Mouse (Mus musculus) CH12F3 (cell line): Measurements from ENCODE around the gene Fhl4.

Experiments
- in situ Hi-C: fragments of 300-500 bp; cut with MboI; formaldehyde crosslinking; loops from 2 replicates; pipeline ENCODE4 v1.14.3; 2020; ENCODE audit warnings: low sequenced_read_pairs

Fhl4 gene

DNA sequence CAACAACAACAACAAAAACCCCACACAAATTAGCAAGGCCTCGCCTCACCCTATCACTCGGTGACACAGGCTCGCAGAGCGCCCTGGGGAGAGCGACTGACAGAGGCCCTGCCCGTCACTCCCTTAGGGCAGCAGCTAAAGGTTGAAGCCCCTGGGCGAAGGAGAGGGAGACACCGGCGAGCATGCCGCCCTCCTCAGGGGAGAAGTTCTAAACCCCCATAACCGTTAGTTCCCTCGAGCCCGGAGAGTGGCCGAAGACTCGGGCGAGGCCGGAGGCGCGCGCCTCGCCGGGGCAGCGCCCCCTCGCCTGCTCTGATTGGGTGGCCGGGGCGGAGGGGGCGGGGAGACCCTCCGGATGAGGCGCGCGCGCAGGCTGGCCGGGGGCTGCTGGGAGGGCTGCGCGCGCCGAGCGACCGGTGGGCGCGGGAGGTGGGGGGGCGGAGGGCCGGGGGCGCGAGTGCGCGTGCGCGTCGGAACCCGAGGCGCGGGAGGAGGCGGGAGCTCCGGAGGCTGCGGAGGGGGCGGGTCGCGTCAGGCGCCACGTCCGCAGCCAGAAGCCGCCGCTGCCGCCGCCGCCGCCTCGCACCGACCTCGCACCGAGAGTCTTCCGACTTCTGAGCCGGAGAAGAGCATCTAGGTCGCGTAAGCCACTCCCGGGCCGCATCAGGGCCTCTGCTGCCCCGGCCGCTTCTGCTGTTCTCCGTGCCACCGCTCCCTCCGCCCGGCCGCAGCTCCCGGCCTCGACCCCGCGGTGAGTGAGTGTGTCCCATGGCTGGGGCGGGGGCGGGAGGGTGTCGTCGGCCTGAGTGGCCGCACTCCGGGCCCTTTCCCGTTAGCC lies at the start of gene Fhl4, which contains the start of gene Tmem263:
TSS of gene Fhl4 (minus strand) at position 249 of the 838 bp plus-strand sequence.
TSS of gene Tmem263 (plus strand) at position 381 of the 838 bp plus-strand sequence.
- in situ Hi-C loops = no loop called here

DNA sequence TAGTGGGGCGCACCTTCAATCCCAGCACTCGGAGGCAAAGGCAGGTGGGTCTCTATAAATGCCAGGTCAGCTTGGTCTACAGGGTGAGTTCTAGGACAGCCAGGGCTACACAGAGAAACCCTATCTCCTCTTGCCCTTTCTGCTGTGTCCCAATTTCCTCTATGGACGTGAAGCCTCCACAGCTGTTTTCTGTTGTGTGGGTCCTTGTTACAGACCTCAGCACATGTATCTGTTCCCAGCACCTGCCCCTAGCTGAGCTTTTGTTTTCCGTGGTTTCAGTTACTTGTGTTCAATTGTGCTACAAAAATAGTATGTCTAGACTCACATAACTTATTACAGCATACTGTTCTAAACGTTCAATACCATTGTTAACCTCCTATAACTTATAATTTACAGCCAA lies 46.9 kb upstream of the Fhl4 start:
- in situ Hi-C loops = no loop called here

DNA sequence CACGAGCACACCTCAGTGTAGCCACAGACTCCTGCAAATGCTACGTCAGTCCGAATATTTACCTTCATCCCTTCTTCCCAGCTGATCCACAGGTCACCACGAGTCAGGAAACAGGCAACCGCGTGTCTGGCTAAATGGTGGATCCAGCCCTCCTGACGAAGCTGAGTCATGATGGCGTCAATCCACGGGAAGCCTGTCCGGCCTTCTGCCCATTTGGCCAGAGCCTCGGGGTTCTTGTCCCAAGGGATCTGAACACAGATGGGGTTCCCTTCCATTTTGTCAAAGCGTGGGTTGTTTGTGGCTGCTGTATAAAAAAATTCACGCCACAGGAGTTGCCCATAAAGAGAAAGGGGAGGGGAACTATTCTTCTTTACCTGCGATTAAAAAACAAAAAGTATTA lies 44.0 kb upstream of the Fhl4 start:
- in situ Hi-C loops = no loop called here

DNA sequence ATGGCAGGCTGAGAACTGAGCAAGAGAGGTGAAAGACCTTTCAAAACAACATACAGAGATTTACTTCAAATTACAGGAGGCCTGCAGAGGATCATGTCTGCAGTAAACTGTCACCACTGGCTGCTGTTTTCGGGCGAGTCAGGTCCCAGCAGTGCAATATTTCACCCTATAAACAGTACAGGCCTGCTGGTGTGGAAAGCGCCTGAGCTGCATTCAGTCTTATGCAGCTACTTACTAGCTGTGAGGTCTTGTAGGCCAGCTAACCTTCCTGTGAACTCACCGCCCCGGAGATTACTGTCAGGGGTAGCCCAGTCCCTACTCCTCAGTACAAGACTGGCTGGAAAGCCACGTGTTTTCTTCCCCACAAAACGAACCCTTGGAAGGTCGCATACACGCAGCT lies 39.2 kb upstream of the Fhl4 start:
- in situ Hi-C loops = no loop called here

DNA sequence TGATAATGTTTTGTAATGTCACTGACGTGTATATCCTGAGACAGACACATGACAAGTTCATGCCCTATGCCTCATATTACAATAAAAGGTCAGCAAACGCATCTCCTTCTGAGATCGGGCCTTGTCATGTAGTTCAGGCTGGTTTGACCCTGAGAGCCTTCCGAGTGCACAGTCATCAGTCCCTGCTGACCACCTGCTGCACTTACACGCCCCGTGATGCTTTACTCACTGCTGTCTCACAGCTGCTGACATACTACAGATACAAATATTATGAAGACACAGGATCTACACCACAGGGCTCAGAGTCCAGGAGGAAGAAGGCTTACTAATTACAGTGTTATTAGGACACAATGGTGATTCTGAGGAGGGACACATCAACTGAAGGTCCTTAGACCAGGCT lies 34.3 kb upstream of the Fhl4 start:
- in situ Hi-C loops = no loop called here

DNA sequence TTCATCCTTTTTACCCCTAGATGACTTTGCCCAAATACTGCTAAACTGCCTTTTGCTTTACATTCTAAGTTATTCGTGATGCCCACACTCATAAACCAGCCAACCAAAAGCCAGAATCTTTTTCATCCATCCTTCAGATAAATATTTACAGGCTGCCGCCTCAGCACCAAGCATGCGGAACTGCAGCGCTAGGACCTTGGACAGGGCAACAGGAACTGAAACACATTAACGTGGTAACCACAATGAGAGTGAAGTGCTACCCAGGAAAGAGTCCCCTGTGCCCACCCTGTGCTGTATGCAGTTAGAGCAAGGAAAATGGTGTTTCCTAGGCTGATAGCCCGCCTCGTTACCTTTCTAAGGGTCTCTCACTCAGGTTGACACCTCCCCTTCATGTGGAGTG lies 26.2 kb upstream of the Fhl4 start:
- in situ Hi-C loops = no loop called here

DNA sequence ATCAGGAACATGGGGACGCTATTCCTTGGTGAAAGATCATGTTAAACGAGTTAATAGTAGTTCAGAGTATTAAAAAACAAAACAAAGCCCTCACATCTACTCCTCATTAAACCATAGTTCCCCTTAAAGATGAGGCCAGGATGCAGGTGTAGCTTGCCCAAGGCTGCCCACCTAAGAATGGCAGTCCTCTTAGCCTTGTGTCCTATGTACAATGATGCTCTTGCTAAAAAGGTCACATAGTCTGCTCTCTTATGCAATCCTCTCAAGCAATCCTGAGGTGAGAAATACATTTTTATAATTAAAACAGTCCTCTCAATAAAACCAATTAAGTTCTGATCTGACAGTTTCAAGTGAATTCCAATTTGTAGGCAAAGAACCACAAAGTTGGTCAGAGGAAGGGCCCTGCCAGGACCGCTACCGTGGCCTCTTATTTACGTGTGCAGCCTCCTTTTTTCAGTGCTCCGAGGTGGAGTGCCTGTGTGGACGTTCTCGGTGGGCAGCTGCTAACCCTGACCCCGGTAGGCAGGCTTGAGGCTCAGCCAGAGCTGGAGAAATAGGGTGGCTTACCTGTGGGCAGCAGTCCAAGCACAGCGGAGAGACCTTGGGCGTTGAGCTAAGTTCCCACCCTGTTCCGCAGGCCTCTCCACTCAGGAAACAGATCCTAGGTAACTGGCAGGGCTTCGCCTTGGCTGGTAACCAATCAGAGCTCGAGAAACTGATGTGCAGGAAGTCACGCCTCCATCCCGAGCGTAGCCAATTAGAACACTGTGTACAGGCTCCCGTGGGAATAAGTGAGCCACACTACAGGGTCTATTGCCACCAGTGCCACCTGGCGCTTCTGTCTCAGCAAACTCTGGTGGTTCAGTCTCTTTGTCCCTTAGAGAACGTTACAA lies 25.3 kb upstream of the Fhl4 start, which contains the start of gene Mterf2:
TSS of gene Mterf2 (minus strand) at position 633 of the 893 bp plus-strand sequence.
- in situ Hi-C loops = no loop called here

DNA sequence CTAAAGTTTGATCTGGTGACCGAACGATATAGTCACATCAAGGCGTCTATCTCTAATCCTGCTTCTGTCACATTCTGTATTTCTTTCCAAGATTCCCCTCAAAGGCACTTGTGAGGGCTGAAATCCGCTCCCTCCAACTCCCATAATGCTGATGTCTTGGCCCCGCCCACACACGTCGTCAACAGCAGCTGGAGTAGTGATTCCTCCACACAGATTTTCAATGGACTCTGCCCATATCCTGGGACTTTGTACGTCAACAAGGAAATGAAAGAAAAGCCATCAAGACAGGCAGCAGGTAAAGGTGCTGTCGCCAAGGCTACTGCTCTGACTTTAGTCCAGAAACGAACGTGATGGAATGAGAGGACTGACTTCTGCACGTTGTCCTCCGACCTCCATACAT lies 22.9 kb upstream of the Fhl4 start:
- in situ Hi-C loops = no loop called here

DNA sequence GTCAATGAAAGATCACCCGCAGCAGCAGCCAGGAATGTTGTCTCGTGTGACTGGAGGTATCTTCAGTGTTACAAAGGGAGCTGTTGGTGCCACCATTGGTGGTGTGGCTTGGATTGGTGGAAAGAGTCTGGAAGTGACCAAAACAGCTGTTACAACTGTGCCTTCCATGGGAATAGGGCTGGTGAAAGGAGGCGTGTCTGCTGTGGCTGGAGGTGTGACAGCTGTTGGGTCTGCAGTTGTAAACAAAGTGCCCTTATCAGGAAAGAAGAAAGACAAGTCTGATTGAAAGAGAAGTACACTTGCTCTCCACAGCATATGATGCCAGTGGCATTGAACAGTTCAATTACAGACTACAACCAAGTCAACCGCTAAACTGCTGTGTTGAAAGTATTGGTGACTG lies 12.1 kb upstream of the Fhl4 start:
- in situ Hi-C loops = no loop called here

DNA sequence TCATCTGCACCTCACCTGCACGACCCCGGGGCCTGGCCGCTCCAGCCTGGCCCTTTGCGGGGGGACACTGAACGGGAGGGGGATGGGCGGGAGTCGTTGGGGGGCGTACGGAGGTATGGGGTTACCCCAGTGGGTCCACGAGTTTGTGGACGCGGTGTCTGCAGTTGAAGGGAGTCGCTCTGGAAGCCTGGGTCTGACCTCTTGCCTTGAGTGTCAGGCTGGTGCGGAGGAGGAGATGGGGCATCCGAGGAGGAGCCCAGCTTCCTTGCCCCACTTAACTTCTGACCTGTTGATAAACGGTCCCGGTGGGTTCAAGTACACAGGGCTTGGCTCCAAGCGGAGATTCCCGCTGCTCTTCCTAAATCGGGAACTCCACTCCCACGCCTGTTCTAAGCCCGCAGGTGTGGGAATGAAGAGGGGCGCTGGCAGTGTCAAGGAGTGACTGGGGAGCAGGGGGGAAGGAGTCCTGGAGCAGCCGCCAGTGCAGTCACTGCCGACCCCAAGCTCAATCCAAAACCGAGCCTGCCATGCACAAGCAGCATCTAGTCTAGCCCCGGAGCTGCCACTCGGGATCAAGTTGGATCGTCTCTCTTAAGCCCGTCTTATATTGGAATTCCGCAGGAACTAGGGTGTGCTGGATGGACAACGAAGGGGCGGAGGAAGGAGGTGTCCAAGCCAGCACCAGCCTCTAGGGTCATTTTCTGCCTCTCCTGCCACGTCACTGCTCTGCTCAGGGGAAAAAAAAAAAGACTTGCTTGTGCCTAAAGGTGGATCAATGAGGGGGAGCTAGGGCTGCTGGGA lies 990 bp upstream of the Fhl4 start:
- in situ Hi-C loops = no loop called here

DNA sequence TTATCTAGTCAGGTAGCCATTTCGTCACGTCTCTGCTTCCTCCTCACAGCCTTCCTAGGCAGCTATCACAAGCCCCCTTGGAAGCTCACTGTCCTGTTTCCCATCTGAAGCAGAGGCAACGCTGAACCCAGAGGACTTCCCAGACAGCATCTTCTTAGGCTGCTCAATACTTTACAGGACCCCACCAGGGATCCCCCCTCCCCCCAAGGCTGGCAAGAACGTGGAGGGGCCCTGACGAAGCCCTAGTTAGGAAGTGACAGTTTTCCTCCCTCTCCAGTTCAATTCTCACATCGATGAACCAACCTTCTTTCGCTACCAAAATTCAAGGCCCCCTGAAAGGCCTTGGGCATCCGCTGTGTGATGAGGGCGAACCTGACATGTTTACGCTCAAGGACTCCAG lies 454 bp downstream of the Fhl4 start:
- in situ Hi-C loops = no loop called here

DNA sequence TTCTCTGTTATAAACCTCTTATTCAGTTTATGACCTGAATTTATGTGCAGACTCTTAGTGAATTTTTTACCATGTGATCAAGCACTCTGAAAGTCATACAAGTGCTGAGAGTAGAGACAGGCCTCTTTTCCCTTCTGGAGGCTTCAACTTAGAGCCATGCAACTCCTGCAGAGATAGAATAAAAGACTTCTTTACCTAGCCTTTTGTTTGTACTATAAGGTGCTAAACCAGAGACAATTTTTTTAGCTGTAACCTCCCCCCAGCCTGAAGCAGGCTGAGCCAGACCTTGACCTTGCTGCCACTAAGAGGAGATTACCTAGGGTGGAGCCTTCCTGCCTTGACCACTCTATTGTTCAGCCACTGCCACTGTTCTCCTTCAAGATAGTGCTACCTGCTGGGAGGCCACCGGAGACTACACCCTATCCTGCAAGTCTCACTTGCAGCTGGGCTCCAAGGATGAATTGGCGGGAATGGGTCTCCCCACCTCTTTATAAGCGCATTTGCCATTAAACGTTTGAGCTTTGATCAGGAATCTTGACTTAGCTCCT lies 30.6 kb downstream of the Fhl4 start:
- in situ Hi-C loops = no loop called here

DNA sequence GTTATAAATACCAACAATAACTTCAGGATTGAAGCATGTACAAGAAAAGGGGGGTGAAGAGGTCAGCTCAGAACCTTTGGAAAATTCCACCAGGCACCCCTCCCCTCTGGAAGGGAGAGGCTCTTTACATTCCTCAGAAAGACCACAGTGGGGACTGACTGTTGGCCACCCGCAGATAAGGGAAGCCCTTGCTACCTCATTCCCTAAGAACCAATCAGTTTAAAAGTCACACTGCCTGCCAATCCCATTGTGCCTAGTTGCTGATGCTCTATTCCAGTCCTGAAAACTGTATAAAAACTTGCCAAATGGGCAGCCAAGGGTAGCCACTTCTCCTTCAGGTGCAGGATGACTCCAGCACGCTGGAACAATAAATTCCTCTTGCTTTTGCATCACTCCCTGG lies 47.4 kb downstream of the Fhl4 start:
- in situ Hi-C loops = no loop called here

DNA sequence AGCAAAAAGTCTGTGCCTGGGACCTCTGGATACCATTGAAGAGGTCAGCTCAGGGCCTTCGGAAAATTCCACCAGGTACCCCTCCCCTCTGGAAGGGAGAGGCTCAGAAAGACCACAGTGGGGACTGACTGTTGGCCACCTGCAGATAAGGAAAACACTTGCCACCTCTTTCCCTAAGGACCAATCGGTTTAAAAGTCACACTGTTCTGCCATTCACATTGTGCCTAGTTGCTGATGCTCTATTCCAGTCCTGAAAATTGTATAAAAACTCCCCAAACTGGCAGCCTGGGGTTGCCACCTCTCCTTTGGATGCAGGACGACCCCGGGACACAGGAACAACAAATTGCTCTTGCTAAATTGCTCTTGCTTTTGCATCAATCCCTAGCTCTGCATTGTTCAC lies 49.8 kb downstream of the Fhl4 start:
- in situ Hi-C loops = no loop called here

DNA sequence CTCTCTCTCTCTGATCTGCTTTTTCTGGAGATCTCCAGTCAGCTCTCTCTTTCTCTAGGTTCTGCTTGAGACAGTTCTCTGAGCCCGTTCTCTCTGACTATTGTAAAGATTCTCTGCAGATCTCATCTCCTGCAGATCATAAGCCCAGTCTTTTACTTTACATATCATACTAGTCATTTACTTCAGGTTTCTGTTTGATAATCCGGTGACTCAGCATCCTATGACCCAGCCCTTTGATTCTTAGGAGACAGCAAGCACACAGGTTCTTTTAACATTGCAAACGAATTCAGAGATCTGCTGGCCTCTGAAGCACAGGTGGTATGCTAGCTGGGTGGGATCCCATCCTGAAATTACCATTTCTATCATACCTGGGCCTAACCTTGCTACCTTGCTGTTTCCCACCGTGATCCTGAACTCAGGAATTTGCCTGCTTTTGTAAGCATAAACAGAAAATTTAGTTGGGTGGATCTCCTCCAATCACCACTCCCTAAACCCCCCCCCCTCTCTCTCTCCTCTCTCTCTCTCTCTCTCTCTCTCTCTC lies 51.6 kb downstream of the Fhl4 start:
- in situ Hi-C loops = no loop called here

DNA sequence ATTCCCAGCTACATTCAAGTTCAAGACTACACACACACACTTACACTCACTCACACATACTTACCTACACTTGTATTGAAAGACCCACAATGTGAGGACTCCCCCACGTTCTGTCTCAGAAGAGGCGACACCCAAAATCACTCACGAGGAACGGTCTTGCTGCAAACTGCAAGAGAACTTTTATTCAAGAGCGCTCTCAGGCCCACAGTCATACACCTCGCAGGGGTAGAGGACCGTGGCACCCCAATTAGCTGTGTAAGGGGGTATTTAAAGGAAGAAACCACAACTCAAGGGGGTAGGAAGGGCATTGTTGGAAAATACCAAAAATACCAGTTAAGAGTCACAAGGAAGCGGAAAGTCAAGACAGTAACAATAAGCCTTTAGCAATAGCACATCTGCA lies 54.3 kb downstream of the Fhl4 start:
- in situ Hi-C loops = no loop called here

DNA sequence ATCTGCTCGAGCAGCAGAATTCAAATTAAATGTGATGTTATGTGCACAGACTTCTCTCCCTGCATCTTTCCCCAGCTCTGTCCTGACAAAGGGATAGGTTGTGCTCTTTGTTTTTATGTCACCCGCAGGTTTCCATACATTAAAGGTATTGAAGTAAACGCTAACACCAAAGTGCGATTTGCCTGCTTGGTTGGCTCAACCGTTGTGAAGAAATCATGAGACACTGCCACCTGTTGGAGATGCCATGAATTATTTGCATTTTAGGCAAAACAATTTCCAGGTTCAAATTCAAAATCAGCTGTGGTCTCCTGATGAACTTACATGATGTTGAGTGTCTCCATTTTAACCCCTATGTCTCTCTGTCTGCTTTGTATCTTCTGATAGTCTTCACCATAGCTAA lies 55.7 kb downstream of the Fhl4 start:
- in situ Hi-C loops = no loop called here
